Mouse (Mus musculus): Measurements from ENCODE around the gene Hoxa5. TPM values are rescaled to one million over a fixed set of nuclear protein-coding genes. Genes with fewer than 3 reads are reported as not detected.

Hoxa5 gene
- polyA plus RNA-seq, 1 experiment from 2014 or later = not detected

- Histone ChIP-seq H3K27me3 (replicated peaks; ENCODE audit: control insufficient read depth, insufficient read depth, low read length) (peaks cover 100% of the 10 kb centered on the region), H3K36me3 (ENCODE audit: control insufficient read depth, insufficient read depth, low read length) (no peaks in the 10 kb centered on the region), H3K9me3 (replicated peaks; ENCODE audit: control insufficient read depth, low read length) (no peaks in the 10 kb centered on the region), H3K4me3 (ENCODE audit: low read depth, low read length) (no peak overlapping the region), H3K4me1 (ENCODE audit: control insufficient read depth, insufficient read depth, low read length) (no peaks in the 10 kb centered on the region), H3K9ac (ENCODE audit: low read length) (no peak overlapping the region), H3K4me2 (ENCODE audit: low read length) (no peak overlapping the region), H3K27ac (ENCODE audit: low read depth, low read length) (no peak overlapping the region)
- WGBS = 1% methylated on average over 10 of the region's 10 CpGs
- DNase-seq (ENCODE audit: low spot score) = no peak
- no peak for ATAC-seq
These were observed 24.7 kb downstream of the Hoxa5 start for GRCm38 (mm10) chr6:52179690-52180089.

- no peak overlapping the region for H3K9ac ChIP-seq (ENCODE audit: low read length)
- H3K4me2 ChIP-seq (ENCODE audit: low read length) = no peak overlapping the region
- DNase-seq (ENCODE audit: low spot score) = no peak
- ATAC-seq = no peak
- peaks cover 98% of the 10 kb centered on the region for H3K27me3 ChIP-seq (replicated peaks; ENCODE audit: control insufficient read depth, insufficient read depth, low read length)
- no peaks in the 10 kb centered on the region for H3K36me3 ChIP-seq (ENCODE audit: control insufficient read depth, insufficient read depth, low read length)
- no peak overlapping the region for H3K4me3 ChIP-seq (ENCODE audit: low read depth, low read length)
- WGBS = 0% methylated on average over 4 of the region's 4 CpGs
- H3K27ac ChIP-seq (ENCODE audit: low read depth, low read length) = no peak overlapping the region
- no peaks in the 10 kb centered on the region for H3K9me3 ChIP-seq (replicated peaks; ENCODE audit: control insufficient read depth, low read length)
- H3K4me1 ChIP-seq (ENCODE audit: control insufficient read depth, insufficient read depth, low read length) = no peaks in the 10 kb centered on the region
These were observed 25.3 kb downstream of the Hoxa5 start for GRCm38 (mm10) chr6:52178918-52179665.

GRCm38 (mm10) chr6:52177806-52178205, 26.6 kb downstream of the Hoxa5 start:
- Histone ChIP-seq H3K27ac (ENCODE audit: low read depth, low read length) (no peak overlapping the region), H3K36me3 (ENCODE audit: control insufficient read depth, insufficient read depth, low read length) (no peaks in the 10 kb centered on the region), H3K4me2 (ENCODE audit: low read length) (no peak overlapping the region), H3K9ac (ENCODE audit: low read length) (no peak overlapping the region), H3K27me3 (replicated peaks; ENCODE audit: control insufficient read depth, insufficient read depth, low read length) (peaks cover 98% of the 10 kb centered on the region), H3K9me3 (replicated peaks; ENCODE audit: control insufficient read depth, low read length) (no peaks in the 10 kb centered on the region), H3K4me1 (ENCODE audit: control insufficient read depth, insufficient read depth, low read length) (no peaks in the 10 kb centered on the region), H3K4me3 (ENCODE audit: low read depth, low read length) (no peak overlapping the region)
- WGBS = under 1% methylated on average over 9 of the region's 9 CpGs
- ATAC-seq (no peak), DNase-seq (ENCODE audit: low spot score) (no peak)

GRCm38 (mm10) chr6:52177061-52177735, 27.2 kb downstream of the Hoxa5 start, which contains the start of gene 5730596B20Rik:
Gene 5730596B20Rik, plus strand, starts transcription at chr6:52177498.
- Histone ChIP-seq H3K9ac (ENCODE audit: low read length) (no peak within 1 kb of the TSS), H3K4me1 (ENCODE audit: control insufficient read depth, insufficient read depth, low read length) (no peaks in the 10 kb centered on the region), H3K9me3 (replicated peaks; ENCODE audit: control insufficient read depth, low read length) (no peaks in the 10 kb centered on the region), H3K27ac (ENCODE audit: low read depth, low read length) (no peak within 1 kb of the TSS), H3K36me3 (ENCODE audit: control insufficient read depth, insufficient read depth, low read length) (no peaks in the 10 kb centered on the region), H3K27me3 (replicated peaks; ENCODE audit: control insufficient read depth, insufficient read depth, low read length) (peaks cover 98% of the 10 kb centered on the region), H3K4me3 (ENCODE audit: low read depth, low read length) (no peak within 1 kb of the TSS), H3K4me2 (ENCODE audit: low read length) (no peak within 1 kb of the TSS)
- WGBS = under 1% methylated on average over 36 of the region's 36 CpGs
- ATAC-seq (no peak), DNase-seq (ENCODE audit: low spot score) (no peak)

GRCm38 (mm10) chr6:52176391-52176790, 28.0 kb downstream of the Hoxa5 start:
- Histone ChIP-seq H3K4me3 (ENCODE audit: low read depth, low read length) (no peak overlapping the region), H3K27me3 (replicated peaks; ENCODE audit: control insufficient read depth, insufficient read depth, low read length) (peaks cover 98% of the 10 kb centered on the region), H3K9ac (ENCODE audit: low read length) (no peak overlapping the region), H3K36me3 (ENCODE audit: control insufficient read depth, insufficient read depth, low read length) (no peaks in the 10 kb centered on the region), H3K4me2 (ENCODE audit: low read length) (no peak overlapping the region), H3K9me3 (replicated peaks; ENCODE audit: control insufficient read depth, low read length) (no peaks in the 10 kb centered on the region), H3K4me1 (ENCODE audit: control insufficient read depth, insufficient read depth, low read length) (no peaks in the 10 kb centered on the region), H3K27ac (ENCODE audit: low read depth, low read length) (no peak overlapping the region)
- under 1% methylated on average over 6 of the region's 6 CpGs for WGBS
- ATAC-seq = no peak
- DNase-seq (ENCODE audit: low spot score) = no peak

GRCm38 (mm10) chr6:52175864-52176263, 28.5 kb downstream of the Hoxa5 start:
- peaks cover 98% of the 10 kb centered on the region for H3K27me3 ChIP-seq (replicated peaks; ENCODE audit: control insufficient read depth, insufficient read depth, low read length)
- no peak overlapping the region for H3K9ac ChIP-seq (ENCODE audit: low read length)
- no peak for DNase-seq (ENCODE audit: low spot score)

GRCm38 (mm10) chr6:52174968-52175751, 29.2 kb downstream of the Hoxa5 start:
- H3K9me3 ChIP-seq (replicated peaks; ENCODE audit: control insufficient read depth, low read length) = no peaks in the 10 kb centered on the region
- ATAC-seq (no peak), DNase-seq (ENCODE audit: low spot score) (no peak)
- no peak overlapping the region for H3K4me3 ChIP-seq (ENCODE audit: low read depth, low read length)
- no peak overlapping the region for H3K9ac ChIP-seq (ENCODE audit: low read length)
- H3K27ac ChIP-seq (ENCODE audit: low read depth, low read length) = no peak overlapping the region
- no peaks in the 10 kb centered on the region for H3K4me1 ChIP-seq (ENCODE audit: control insufficient read depth, insufficient read depth, low read length)
- no peak overlapping the region for H3K4me2 ChIP-seq (ENCODE audit: low read length)
- no peaks in the 10 kb centered on the region for H3K36me3 ChIP-seq (ENCODE audit: control insufficient read depth, insufficient read depth, low read length)
- under 1% methylated on average over 28 of the region's 41 CpGs for WGBS
- H3K27me3 ChIP-seq (replicated peaks; ENCODE audit: control insufficient read depth, insufficient read depth, low read length) = peaks cover 98% of the 10 kb centered on the region

More at GRCm38 (mm10) chr6:52175864-52176263, 28.5 kb downstream of the Hoxa5 start:
- no peak for ATAC-seq
- Histone ChIP-seq H3K4me3 (ENCODE audit: low read depth, low read length) (no peak overlapping the region), H3K4me1 (ENCODE audit: control insufficient read depth, insufficient read depth, low read length) (no peaks in the 10 kb centered on the region), H3K27ac (ENCODE audit: low read depth, low read length) (no peak overlapping the region), H3K9me3 (replicated peaks; ENCODE audit: control insufficient read depth, low read length) (no peaks in the 10 kb centered on the region), H3K4me2 (ENCODE audit: low read length) (no peak overlapping the region), H3K36me3 (ENCODE audit: control insufficient read depth, insufficient read depth, low read length) (no peaks in the 10 kb centered on the region)
- 0% methylated on average over 13 of the region's 35 CpGs for WGBS

GRCm38 (mm10) chr6:52173648-52174047, 30.7 kb downstream of the Hoxa5 start:
- no peak overlapping the region for H3K4me2 ChIP-seq (ENCODE audit: low read length)
- DNase-seq (ENCODE audit: low spot score) (no peak), ATAC-seq (no peak)
- H3K27me3 ChIP-seq (replicated peaks; ENCODE audit: control insufficient read depth, insufficient read depth, low read length) = peaks cover 96% of the 10 kb centered on the region
- H3K4me3 ChIP-seq (ENCODE audit: low read depth, low read length) = no peak overlapping the region
- H3K9me3 ChIP-seq (replicated peaks; ENCODE audit: control insufficient read depth, low read length) = no peaks in the 10 kb centered on the region
- no peaks in the 10 kb centered on the region for H3K4me1 ChIP-seq (ENCODE audit: control insufficient read depth, insufficient read depth, low read length)
- 3% methylated on average over 4 of the region's 4 CpGs for WGBS
- no peak overlapping the region for H3K9ac ChIP-seq (ENCODE audit: low read length)
- H3K36me3 ChIP-seq (ENCODE audit: control insufficient read depth, insufficient read depth, low read length) = no peaks in the 10 kb centered on the region
- no peak overlapping the region for H3K27ac ChIP-seq (ENCODE audit: low read depth, low read length)

Measured in forebrain, embryonic 14.5 days (tissue).